Mouse (Mus musculus) ES-E14 (cell line): Measurements from ENCODE around the gene Pibf1.

Experiments used
- HCFC1 ChIP-seq: IDR thresholded peaks from 2 replicates; pipeline ENCODE4 v1.6.1; 2012; ENCODE audit warnings: low read length, inconsistent platforms, borderline replicate concordance; ENCODE audit not compliant: insufficient read depth
- MAFK ChIP-seq: IDR thresholded peaks from 2 replicates; pipeline ENCODE4 v1.6.1; 2014; ENCODE audit warnings: mild to moderate bottlenecking, low read depth, low read length, inconsistent platforms; ENCODE audit not compliant: insufficient read depth
- ZC3H11A ChIP-seq: IDR thresholded peaks from 2 replicates; pipeline ENCODE4 v1.6.1; 2012; ENCODE audit warnings: low read depth, mild to moderate bottlenecking, inconsistent platforms, low read length, borderline replicate concordance
- ZNF384 ChIP-seq: IDR thresholded peaks from 2 replicates; pipeline ENCODE4 v1.6.1; 2012; ENCODE audit warnings: low read depth, low read length, inconsistent platforms

DNA sequence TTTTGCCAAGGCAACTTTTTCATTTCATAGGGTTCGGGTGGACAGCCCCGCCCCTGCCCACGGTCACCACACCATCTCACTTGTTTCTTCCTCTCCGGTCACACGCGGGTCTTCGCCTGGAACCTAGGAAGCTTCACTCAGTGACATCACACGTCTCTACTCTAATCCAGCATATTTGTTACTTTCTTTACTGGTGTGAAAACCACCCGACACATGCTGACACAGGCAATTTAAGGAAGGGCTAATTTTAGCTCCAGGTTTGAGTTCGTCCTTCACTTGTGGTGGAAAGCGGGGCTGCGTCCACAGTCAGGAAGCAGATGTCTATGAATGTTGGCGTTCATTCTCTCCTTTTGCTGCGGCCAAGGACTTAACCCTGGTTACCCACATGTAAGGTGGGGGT is 166.6 kb downstream of the Pibf1 start:
- TF ChIP-seq ZC3H11A, result no peak
- no peak for TF ChIP-seq HCFC1
- no peak for TF ChIP-seq ZNF384
- TF ChIP-seq MAFK, result peak; percentile 53; the same call in 1 of the 2 replicates
